Mouse (Mus musculus) thymus, adult 2 months (tissue): ENCODE data around the gene Sema6d.

Experiments
- CTCF ChIP-seq: fragments of 200-500 bp; IDR thresholded peaks from 2 replicates; pipeline ENCODE4 v1.5.1; 2012; ENCODE audit warnings: mild to moderate bottlenecking, control low read depth, low read length, moderate library complexity, borderline replicate concordance; ENCODE audit not compliant: control insufficient read depth, poor library complexity, insufficient read depth; ENCODE audit errors: extremely low read depth
- POLR2A ChIP-seq: fragments of 200-500 bp; IDR thresholded peaks from 2 replicates; pipeline ENCODE4 v1.6.1; 2012; ENCODE audit warnings: mild to moderate bottlenecking, low read length, control low read depth, moderate library complexity; ENCODE audit not compliant: control insufficient read depth, poor library complexity, insufficient read depth; ENCODE audit errors: extremely low read depth

GRCm38 (mm10) chr2:124668431-124668830 is 578.7 kb downstream of the Sema6d start:
- no peak for TF ChIP-seq POLR2A
- TF ChIP-seq CTCF: no peak
